Mouse (Mus musculus) stomach, embryonic 14.5 days (tissue): Measurements from ENCODE around the gene Ccdc88b. TPM values are rescaled to one million over a fixed set of nuclear protein-coding genes. Genes with fewer than 3 reads are reported as not detected.

Source experiments
- ATAC-seq: fragments of 200-750 bp; cut with Nextera tagmentation; 2 replicates; pipeline ENCODE4 v1.8.0; 2017; ENCODE audit warnings: low read depth, moderate TSS enrichment; ENCODE audit not compliant: insufficient number of reproducible peaks, insufficient read depth, low FRiP score
- H3K27ac ChIP-seq: fragments of 300-500 bp; sonication (generic); 2 replicates; pipeline ENCODE4 v1.5.1; 2014; ENCODE audit warnings: mild to moderate bottlenecking, low read length, moderate library complexity, mixed read lengths
- H3K27me3 ChIP-seq: fragments of 300-500 bp; sonication (generic); 2 replicates; pipeline ENCODE4 v1.6.1; 2014; ENCODE audit warnings: low read length, control low read depth, mixed read lengths; ENCODE audit not compliant: control insufficient read depth, insufficient read depth
- H3K36me3 ChIP-seq: fragments of 300-500 bp; sonication (generic); 2 replicates; pipeline ENCODE4 v1.6.1; 2014; ENCODE audit warnings: mild to moderate bottlenecking, control low read depth, low read length, moderate library complexity, mixed read lengths; ENCODE audit not compliant: control insufficient read depth, insufficient read depth
- H3K4me1 ChIP-seq: fragments of 300-500 bp; sonication (generic); 2 replicates; pipeline ENCODE4 v1.6.1; 2014; ENCODE audit warnings: low read length, control low read depth, mixed read lengths; ENCODE audit not compliant: control insufficient read depth, insufficient read depth
- H3K4me2 ChIP-seq: fragments of 300-500 bp; sonication (generic); replicated peaks from 2 replicates; pipeline ENCODE4 v1.6.1; 2014; ENCODE audit warnings: low read depth, low read length, control low read depth
- H3K4me3 ChIP-seq: fragments of 300-500 bp; sonication (generic); 2 replicates; pipeline ENCODE4 v1.5.1; 2014; ENCODE audit warnings: low read depth, low read length, control low read depth
- H3K9ac ChIP-seq: fragments of 300-500 bp; sonication (generic); replicated peaks from 2 replicates; pipeline ENCODE4 v1.6.1; 2014; ENCODE audit warnings: low read depth, mild to moderate bottlenecking, control low read depth, low read length, moderate library complexity, mixed read lengths
- H3K9me3 ChIP-seq: fragments of 300-500 bp; sonication (generic); 2 replicates; pipeline ENCODE4 v1.6.1; 2016; ENCODE audit warnings: low read depth, low read length, control low read depth; ENCODE audit not compliant: control insufficient read depth
- WGBS: fragments of 180-500 bp; shearing (Covaris S2); extraction: QIAGEN DNeasy Blood & Tissue Kit; methylation state at CpG from one replicate; pipeline ENCODE4 v1.1.7; 2014; 5-methylcytosine and 5-hydroxymethylcytosine counted together
- microRNA-seq: library from miRNA; unstranded; fragments of <30 nt; microRNA quantifications from one replicate; pipeline ENCODE4, GENCODE M21; 2016
- polyA plus RNA-seq: library from polyadenylated mRNA; unstranded; fragments of >200 nt; fragmentation: Nextera tagmentation; extraction: Ambion mirVana; gene quantifications from 2 replicates; pipeline ENCODE4 v1.2.1, GENCODE M21; 2014

Ccdc88b gene
- polyA plus RNA-seq, 1 experiment from 2014 or later: 0.80 TPM

GRCm38 (mm10) chr19:6814366-6814765 lies 43.6 kb downstream of the Ccdc88b start:
- 30% methylated on average over 4 of the region's 4 CpGs for WGBS
- no peak for ATAC-seq
- Histone ChIP-seq H3K27me3 (no peaks in the 10 kb centered on the region), H3K9ac (no peak overlapping the region), H3K27ac (no peak overlapping the region), H3K36me3 (no peaks in the 10 kb centered on the region), H3K4me1 (no peaks in the 10 kb centered on the region), H3K4me2 (no peak overlapping the region), H3K9me3 (no peaks in the 10 kb centered on the region), H3K4me3 (no peak overlapping the region)

Small RNA genes within 50 kb of the gene (microRNA-seq; reads per million reads assigned to microRNA genes)
- gene Mir5046: not detected

Other genes with a start within 250 kb of the Ccdc88b start
- 24.2 and 26.1 TPM in 2 replicates for gene Rps6ka4, start 17.6 kb downstream of the Ccdc88b start, polyA plus RNA-seq
- gene Trmt112, start 51.5 kb upstream of the Ccdc88b start, polyA plus RNA-seq: 152 and 158 TPM in 2 replicates
- gene Prdx5, start 51.9 kb upstream of the Ccdc88b start, polyA plus RNA-seq: 166 and 172 TPM in 2 replicates
- 6.5 and 6.8 TPM in 2 replicates for gene Esrra, start 63.6 kb upstream of the Ccdc88b start, polyA plus RNA-seq
- 1.5 and 1.8 TPM in 2 replicates for gene Catsperz, start 67.2 kb upstream of the Ccdc88b start, polyA plus RNA-seq
- gene Kcnk4, start 76.3 kb upstream of the Ccdc88b start, polyA plus RNA-seq: 0.35 and 0.95 TPM in 2 replicates
- 69.1 and 70.8 TPM in 2 replicates for gene Bad, start 83.7 kb upstream of the Ccdc88b start, polyA plus RNA-seq
- gene Gpr137, start 84.3 kb upstream of the Ccdc88b start, polyA plus RNA-seq: 21.8 and 24.8 TPM in 2 replicates
- 99.5 and 103 TPM in 2 replicates for gene Ppp1r14b, start 116.8 kb upstream of the Ccdc88b start, polyA plus RNA-seq
- gene Plcb3, start 118.3 kb upstream of the Ccdc88b start, polyA plus RNA-seq: 50.6 and 56.1 TPM in 2 replicates
- gene Fkbp2, start 122.3 kb upstream of the Ccdc88b start, polyA plus RNA-seq: 88.3 and 94.1 TPM in 2 replicates
- gene Vegfb, start 129.4 kb upstream of the Ccdc88b start, polyA plus RNA-seq: 38.5 and 44.7 TPM in 2 replicates
- gene Dnajc4, start 134.4 kb upstream of the Ccdc88b start, polyA plus RNA-seq: 23.8 and 31.2 TPM in 2 replicates
- 15.3 and 19.6 TPM in 2 replicates for gene Nudt22, start 137.9 kb upstream of the Ccdc88b start, polyA plus RNA-seq
- gene Trpt1, start 137.9 kb upstream of the Ccdc88b start, polyA plus RNA-seq: 9.6 and 11.5 TPM in 2 replicates
- gene Fermt3, start 161.3 kb upstream of the Ccdc88b start, polyA plus RNA-seq: 8.2 and 8.3 TPM in 2 replicates
- gene Stip1, start 181.8 kb upstream of the Ccdc88b start, polyA plus RNA-seq: 201 and 210 TPM in 2 replicates
- 7.7 and 8.3 TPM in 2 replicates for gene Macrod1, start 198.6 kb upstream of the Ccdc88b start, polyA plus RNA-seq
- 7.4 and 9.2 TPM in 2 replicates for gene Flrt1, start 247.5 kb upstream of the Ccdc88b start, polyA plus RNA-seq